Mouse (Mus musculus) embryo, embryonic 10.5 days (tissue): ENCODE measurements around the gene Ttyh2.

Source experiments
- DNase-seq: peaks from one replicate; pipeline ENCODE4 v3.0.0-alpha.2; 2015; ENCODE audit warnings: low spot score

The Ttyh2 gene

GRCm38 (mm10) chr11:114711393-114711792, 36.2 kb downstream of the Ttyh2 start:
- no peak for DNase-seq

- DNase-seq = no peak
Measured at GRCm38 (mm10) chr11:114711861-114712260, 36.6 kb downstream of the Ttyh2 start.

DNA sequence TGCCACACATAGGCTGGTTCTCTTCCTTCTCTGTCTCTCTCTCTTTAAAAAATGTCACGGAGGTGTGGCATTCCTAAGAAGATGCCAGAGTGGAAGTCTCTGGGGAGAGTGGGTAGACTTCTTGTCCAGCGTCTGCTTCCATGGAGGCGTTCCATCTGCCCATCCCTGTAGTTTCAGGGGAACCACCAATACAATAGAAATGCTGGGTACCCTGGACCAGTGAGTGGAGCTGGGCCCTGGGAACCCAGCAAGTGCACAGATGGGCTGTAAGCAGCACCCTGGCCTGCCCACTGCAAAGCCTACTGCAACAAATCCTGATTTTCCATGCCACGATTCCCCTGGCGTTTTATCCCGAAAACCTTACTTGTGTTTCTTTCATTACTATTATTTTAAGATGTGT, 39.3 kb downstream of the Ttyh2 start:
- no peak for DNase-seq

- no peak for DNase-seq
Measured at GRCm38 (mm10) chr11:114715531-114715930, 40.3 kb downstream of the Ttyh2 start.

DNA sequence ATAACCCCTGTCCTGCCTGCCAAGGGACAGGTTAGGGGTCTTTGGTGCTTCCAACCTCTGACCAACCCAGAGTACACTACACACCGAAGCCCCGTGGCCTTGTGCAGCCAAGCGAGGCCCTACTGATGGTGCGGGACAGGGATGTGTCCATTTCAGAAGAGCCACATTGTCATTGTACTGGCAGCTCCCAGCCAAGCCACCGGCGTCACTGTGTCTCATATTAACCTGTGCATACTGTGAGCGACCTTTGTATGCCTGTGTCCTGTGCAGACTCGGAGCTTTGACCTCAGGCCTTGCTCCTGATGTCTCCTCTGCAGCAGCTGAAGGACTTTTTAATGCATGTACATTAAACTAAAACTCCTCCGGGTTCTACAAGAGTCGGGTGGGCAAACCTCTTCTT, 45.3 kb downstream of the Ttyh2 start:
- DNase-seq = no peak

DNA sequence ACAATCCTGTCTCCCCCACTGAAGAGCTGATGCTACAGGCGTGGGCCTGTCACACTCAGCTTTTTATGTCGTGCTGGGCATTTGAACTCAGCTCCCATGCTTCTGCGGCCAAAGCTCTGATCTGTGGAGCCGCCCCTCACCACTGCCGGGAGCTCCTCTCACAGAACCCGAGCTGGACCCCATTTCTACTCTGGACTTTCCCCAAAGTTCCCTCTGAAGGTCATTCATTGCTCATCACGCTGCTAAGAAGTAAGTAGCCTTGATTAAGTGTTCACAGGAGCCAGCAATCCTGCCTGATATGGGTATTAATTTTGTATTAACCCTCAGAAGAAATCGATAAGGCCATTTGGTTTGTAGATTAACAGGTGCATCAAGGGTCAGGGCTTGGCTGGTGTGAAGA, 47.2 kb downstream of the Ttyh2 start:
- DNase-seq = no peak

- DNase-seq = no peak
Measured at GRCm38 (mm10) chr11:114723030-114723429, 47.8 kb downstream of the Ttyh2 start.

DNA sequence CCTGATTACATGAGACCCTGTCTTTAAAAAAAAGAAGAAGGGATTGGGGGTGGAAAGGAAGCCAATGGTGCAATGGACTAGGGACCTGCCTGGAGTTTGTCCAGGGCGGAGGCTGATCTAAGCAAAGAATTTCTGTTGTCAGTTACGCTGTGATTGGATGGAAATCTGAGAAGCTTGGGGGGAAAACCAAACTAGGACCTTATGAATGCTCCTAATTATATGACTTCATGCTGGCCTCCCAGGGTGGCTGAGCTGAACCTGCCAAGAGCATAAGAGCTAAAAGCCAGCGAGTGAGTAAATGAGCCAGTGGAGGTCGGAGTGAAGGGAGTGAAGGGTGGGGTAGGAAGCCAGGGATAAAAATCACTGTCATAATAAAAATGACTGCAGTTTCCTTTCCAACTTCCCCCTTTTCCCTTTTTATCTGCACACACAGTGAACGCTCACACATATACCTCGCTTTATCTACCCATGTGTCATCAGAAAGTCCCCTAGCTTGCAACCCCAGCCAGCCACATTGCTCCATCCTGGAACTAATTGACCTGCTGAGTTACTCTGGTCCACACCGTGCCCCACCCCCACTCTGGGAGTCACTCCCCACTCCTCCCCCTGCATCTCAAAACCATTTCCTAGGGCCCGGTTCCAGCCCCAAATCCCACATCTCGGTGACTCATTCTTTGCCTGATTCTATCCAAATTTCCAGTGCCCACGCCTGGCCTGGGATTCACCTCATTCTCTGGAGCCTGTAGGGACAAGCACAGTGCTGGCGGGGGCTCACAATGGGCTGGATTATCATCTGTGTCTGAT, 49.8 kb downstream of the Ttyh2 start:
- DNase-seq = peak; percentile 24

DNA sequence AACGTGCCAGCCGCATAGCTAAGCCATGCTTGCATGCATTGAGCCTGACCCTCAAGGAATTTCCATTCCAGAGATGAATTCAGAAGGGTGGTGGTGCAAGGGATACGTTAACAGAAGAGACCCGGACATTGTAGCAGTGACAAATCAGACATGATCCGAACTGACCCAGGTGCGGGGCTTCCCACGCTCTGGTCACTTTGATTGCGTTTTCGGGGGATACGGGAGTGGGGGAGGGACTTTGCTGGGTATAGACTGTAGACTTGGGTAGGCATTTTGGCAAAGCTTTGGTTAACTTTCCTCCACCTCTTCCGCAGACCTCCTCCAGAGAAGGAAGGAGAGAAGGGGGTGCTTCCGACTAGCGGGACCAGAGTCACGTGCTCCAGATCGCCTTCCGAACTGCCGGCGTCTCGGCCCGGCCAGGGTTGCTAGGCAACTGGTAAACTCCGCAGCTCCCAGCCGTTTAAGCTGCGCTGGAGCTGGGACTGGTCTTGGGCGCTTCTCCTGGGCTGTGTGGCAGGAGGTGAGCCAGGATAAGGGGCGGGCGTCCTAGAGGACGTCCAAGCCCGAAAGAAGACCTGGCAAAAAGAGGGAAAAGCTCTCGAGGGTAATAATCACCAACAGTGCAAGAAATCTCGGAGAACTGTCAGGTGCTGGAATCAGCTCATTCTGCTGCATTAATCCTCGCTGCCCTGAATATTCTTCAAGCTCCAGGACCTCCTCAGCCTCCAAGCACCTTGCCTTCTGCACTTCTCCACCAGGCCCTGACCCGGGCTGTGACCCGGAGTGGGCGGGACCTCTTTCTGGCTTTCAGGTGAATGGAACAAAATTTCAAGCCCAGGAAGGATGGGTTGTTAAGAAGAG, 52.0 kb downstream of the Ttyh2 start, which contains the start of gene Dnaic2:
Gene Dnaic2, plus strand, starts transcription at position 444 of the 861 bp plus-strand sequence.
- peak; percentile 84 for DNase-seq

- DNase-seq = no peak
Measured at GRCm38 (mm10) chr11:114727826-114728186, 52.6 kb downstream of the Ttyh2 start.

GRCm38 (mm10) chr11:114728333-114728732, 53.1 kb downstream of the Ttyh2 start:
- DNase-seq = peak; percentile 21

GRCm38 (mm10) chr11:114729832-114730363, 54.7 kb downstream of the Ttyh2 start:
- DNase-seq = peak; percentile 29

GRCm38 (mm10) chr11:114731711-114732110, 56.5 kb downstream of the Ttyh2 start:
- peak; percentile 35 for DNase-seq

DNA sequence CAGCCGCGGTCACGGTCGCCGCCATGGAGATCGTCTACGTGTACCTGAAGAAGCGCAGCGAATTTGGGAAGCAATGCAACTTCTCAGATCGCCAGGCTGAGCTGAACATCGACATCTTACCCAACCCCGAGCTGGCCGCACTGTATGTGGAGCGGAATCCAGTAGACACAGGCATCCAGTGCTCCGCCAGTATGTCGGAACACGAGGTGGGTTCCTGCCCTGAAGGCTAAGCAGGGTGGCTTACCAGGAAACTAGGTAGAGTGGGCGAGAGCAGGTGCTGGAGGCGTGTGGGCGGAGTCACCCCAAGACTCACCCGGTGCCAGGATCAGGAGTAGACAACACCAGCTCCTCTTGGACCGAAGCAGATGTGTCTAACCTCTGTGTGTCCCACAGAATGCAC, 57.7 kb downstream of the Ttyh2 start:
- no peak for DNase-seq

DNA sequence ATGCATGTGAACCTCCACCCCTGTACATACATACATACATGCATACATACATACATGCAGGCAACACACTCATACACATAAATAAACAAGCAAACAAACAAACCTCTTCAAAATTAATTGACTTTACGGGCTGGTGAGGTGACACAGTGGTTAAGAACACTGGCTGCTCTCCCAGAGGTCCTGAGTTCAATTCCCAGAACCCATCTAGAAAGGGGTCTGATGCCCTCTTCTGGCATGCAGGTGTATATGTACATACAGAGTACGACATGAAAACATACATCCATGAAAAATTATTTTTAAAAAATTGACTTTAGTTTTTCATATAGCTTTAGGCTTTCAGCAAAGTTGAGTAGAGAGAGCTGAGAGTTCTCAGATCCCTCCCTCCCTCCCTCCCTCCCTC, 60.9 kb downstream of the Ttyh2 start:
- no peak for DNase-seq

- DNase-seq = peak; percentile 85
Measured at GRCm38 (mm10) chr11:114736913-114737624, 61.8 kb downstream of the Ttyh2 start.

GRCm38 (mm10) chr11:114740598-114740997, 65.4 kb downstream of the Ttyh2 start:
- peak; percentile 47 for DNase-seq

DNA sequence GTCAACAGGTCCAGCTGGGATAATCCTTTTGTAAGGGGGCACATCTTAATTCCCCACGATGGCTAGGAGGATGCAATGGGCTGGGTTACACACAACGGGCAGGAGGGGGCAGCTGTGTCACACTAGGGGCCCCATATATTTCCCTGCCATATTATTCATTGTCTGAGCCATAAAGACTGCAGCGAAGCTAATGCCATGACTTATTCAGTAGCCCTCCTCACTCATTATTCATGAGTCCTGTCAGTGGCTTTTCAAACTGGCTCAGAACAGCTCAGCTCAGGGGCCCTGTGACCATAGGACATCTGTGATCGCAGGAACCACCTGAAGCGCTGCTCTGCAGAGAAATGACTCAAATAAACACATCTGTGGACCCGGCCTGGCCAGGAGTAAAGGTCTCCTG, 66.2 kb downstream of the Ttyh2 start:
- DNase-seq = peak; percentile 71

- peak; percentile 96 for DNase-seq
Measured at GRCm38 (mm10) chr11:114745134-114745533, 69.9 kb downstream of the Ttyh2 start.

GRCm38 (mm10) chr11:114747564-114748138, 72.4 kb downstream of the Ttyh2 start:
- DNase-seq = no peak
